Mouse (Mus musculus) intestine, postnatal 0 days (tissue): ENCODE data around the gene Samd3. TPM values are rescaled to one million over a fixed set of nuclear protein-coding genes. Genes with fewer than 3 reads are reported as not detected.

Experiments used
- ATAC-seq: fragments of 200-750 bp; cut with Nextera tagmentation; 2 replicates; pipeline ENCODE4 v1.8.0; 2017; ENCODE audit warnings: mild to moderate bottlenecking, moderate TSS enrichment, moderate library complexity
- H3K27ac ChIP-seq: fragments of 300-500 bp; sonication (generic); 2 replicates; pipeline ENCODE4 v1.5.1; 2014; ENCODE audit warnings: mild to moderate bottlenecking, low read depth, low read length, moderate library complexity
- H3K27me3 ChIP-seq: fragments of 300-500 bp; sonication (generic); replicated peaks from 2 replicates; pipeline ENCODE4 v1.6.1; 2014; ENCODE audit warnings: low read length, mixed read lengths; ENCODE audit not compliant: control insufficient read depth, insufficient read depth
- H3K36me3 ChIP-seq: fragments of 300-500 bp; sonication (generic); 2 replicates; pipeline ENCODE4 v1.6.1; 2014; ENCODE audit warnings: mild to moderate bottlenecking, moderate library complexity; ENCODE audit not compliant: control insufficient read depth, insufficient read depth
- H3K4me1 ChIP-seq: fragments of 300-500 bp; sonication (generic); replicated peaks from 2 replicates; pipeline ENCODE4 v1.6.1; 2014; ENCODE audit warnings: antibody characterized with exemption, low read length, mixed read lengths; ENCODE audit not compliant: control insufficient read depth, insufficient read depth
- H3K4me2 ChIP-seq: fragments of 300-500 bp; sonication (generic); replicated peaks from 2 replicates; pipeline ENCODE4 v1.6.1; 2014; ENCODE audit warnings: low read depth, mild to moderate bottlenecking, moderate library complexity
- H3K4me3 ChIP-seq: fragments of 300-500 bp; sonication (generic); 2 replicates; pipeline ENCODE4 v1.5.1; 2014; ENCODE audit warnings: low read depth, low read length
- H3K9ac ChIP-seq: fragments of 300-500 bp; sonication (generic); 2 replicates; pipeline ENCODE4 v1.6.1; 2014; ENCODE audit warnings: mild to moderate bottlenecking, low read depth, low read length
- H3K9me3 ChIP-seq: fragments of 300-500 bp; sonication (generic); 2 replicates; pipeline ENCODE4 v1.6.1; 2016; ENCODE audit warnings: mixed run types; ENCODE audit not compliant: control insufficient read depth
- CTCF ChIP-seq: sonication (generic); IDR thresholded peaks from 2 replicates; pipeline ENCODE4 v1.5.1; 2016; ENCODE audit warnings: low read depth, mild to moderate bottlenecking, control low read depth, antibody characterized with exemption, moderate library complexity
- WGBS: fragments of 180-500 bp; shearing (Covaris S2); extraction: QIAGEN DNeasy Blood & Tissue Kit; methylation state at CpG from one replicate; pipeline ENCODE4 v1.1.7; 2014; 5-methylcytosine and 5-hydroxymethylcytosine counted together
- polyA plus RNA-seq: library from polyadenylated mRNA; unstranded; fragments of >200 nt; fragmentation: Nextera tagmentation; extraction: Ambion mirVana; gene quantifications from 2 replicates; pipeline ENCODE4 v1.2.1, GENCODE M21; 2015

The Samd3 gene
- polyA plus RNA-seq, 1 experiment from 2014 or later: not detected

DNA sequence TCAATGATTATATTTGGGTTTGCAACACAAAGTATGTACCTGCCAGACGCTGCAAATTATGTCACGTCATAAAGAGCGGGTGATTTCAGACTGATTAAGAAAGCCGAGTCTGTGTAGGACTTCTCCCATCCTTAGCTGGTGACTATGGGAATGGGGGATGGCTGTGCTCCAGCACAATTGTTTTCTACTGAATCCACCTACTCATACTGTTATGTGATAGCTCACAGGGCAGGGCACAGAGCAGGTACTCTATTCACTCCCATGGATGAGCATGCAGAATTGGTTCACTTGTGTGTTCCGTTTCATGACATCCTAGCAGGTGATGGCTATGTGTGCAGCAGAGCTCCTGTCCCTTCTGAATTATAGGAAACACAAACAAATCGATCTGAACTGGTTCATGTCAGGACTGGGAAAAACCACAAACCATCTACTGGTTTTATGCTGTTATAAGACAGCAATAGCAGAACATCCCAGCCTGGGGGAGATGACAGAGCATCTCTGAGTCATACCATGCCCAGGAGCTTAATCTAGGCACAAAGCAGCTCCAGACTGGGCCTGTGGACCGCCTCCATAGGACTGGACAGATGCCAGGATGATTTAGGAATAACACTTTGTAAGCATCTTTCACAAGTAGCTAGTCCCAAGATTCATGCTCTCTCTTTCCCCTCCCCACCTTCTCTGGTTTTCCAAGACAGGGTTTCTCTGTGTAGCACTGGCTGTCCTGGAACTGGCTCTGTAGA is 20.1 kb downstream of the Samd3 start:
- Histone ChIP-seq H3K27me3 (no peaks in the 10 kb centered on the region), H3K36me3 (no peaks in the 10 kb centered on the region), H3K9ac (no peak overlapping the region), H3K27ac (no peak overlapping the region), H3K4me2 (no peak overlapping the region), H3K9me3 (no peaks in the 10 kb centered on the region), H3K4me1 (no peaks in the 10 kb centered on the region), H3K4me3 (no peak overlapping the region)
- no peak for TF ChIP-seq CTCF
- 77% methylated on average over 7 of the region's 7 CpGs for WGBS
- ATAC-seq: no peak

- 62% methylated on average over 4 of the region's 4 CpGs for WGBS
- no peak overlapping the region for H3K9ac ChIP-seq
- no peaks in the 10 kb centered on the region for H3K36me3 ChIP-seq
- no peaks in the 10 kb centered on the region for H3K9me3 ChIP-seq
- no peak overlapping the region for H3K27ac ChIP-seq
- no peak overlapping the region for H3K4me2 ChIP-seq
- no peak for TF ChIP-seq CTCF
- H3K27me3 ChIP-seq: no peaks in the 10 kb centered on the region
- ATAC-seq: no peak
- no peak overlapping the region for H3K4me3 ChIP-seq
- no peaks in the 10 kb centered on the region for H3K4me1 ChIP-seq
Measured at GRCm38 (mm10) chr10:26259908-26260307, 30.4 kb downstream of the Samd3 start.

DNA sequence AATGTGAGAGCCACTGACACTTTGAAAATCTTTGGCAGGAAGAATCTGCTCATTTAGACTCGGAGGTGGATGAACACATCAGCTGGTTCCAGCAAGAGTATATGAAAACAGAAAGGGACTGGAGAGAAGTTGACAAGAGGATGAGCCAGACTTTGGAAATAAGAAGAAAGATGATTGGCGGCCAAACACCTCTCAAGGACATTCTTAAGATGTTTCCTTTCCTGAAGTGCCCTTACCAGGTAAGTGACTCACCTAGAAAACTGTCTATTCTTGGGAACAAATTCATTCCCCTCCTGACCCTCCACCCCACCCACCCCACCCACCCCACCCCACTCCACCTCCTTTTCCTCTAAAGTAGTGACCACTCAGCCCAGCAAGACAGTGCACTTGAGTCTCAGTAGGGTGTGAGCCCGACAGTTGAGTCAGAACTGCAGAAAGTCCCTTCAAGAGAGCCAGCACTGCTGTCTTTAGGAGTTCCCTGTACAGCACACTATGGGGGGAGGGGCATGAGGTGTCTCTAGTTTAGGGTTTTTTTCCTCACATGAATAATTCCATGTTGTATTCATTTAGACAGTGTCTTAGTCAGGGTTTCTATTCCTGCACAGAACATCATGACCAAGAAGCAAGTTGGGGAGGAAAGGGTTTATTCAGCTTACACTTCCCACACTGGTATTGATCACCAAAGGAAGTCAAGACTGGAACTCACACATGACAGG is 34.4 kb downstream of the Samd3 start:
- H3K4me3 ChIP-seq: no peak overlapping the region
- WGBS: 79% methylated on average over 3 of the region's 3 CpGs
- no peaks in the 10 kb centered on the region for H3K36me3 ChIP-seq
- no peaks in the 10 kb centered on the region for H3K4me1 ChIP-seq
- TF ChIP-seq CTCF: no peak
- no peak overlapping the region for H3K4me2 ChIP-seq
- no peaks in the 10 kb centered on the region for H3K27me3 ChIP-seq
- H3K27ac ChIP-seq: no peak overlapping the region
- no peak overlapping the region for H3K9ac ChIP-seq
- H3K9me3 ChIP-seq: no peaks in the 10 kb centered on the region
- no peak for ATAC-seq

DNA sequence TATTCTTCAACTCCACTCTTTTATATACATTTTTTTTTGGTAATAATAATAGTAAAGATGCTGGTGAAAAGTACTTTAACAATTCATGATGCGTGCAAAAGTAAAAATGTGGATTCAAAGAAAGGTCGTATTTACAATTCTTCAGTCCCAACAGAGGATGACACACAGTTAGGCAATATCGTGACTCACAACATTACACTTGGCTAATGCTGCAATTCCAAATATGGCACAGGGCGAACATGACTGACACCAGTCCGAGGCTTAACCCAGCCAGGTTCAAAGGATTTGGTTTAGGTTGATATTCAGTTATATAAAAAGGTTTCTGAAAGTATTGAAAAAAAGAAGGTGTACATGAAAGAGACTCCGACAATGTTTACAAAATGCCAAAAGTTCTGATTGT is 45.9 kb downstream of the Samd3 start:
- H3K36me3 ChIP-seq: peaks cover 32% of the 10 kb centered on the region
- ATAC-seq: no peak
- no peak overlapping the region for H3K9ac ChIP-seq
- no peaks in the 10 kb centered on the region for H3K9me3 ChIP-seq
- no peak overlapping the region for H3K4me3 ChIP-seq
- H3K27me3 ChIP-seq: no peaks in the 10 kb centered on the region
- no peak overlapping the region for H3K4me2 ChIP-seq
- WGBS: 93% methylated on average over 6 of the region's 6 CpGs
- no peak overlapping the region for H3K27ac ChIP-seq
- no peak for TF ChIP-seq CTCF
- H3K4me1 ChIP-seq: no peaks in the 10 kb centered on the region

DNA sequence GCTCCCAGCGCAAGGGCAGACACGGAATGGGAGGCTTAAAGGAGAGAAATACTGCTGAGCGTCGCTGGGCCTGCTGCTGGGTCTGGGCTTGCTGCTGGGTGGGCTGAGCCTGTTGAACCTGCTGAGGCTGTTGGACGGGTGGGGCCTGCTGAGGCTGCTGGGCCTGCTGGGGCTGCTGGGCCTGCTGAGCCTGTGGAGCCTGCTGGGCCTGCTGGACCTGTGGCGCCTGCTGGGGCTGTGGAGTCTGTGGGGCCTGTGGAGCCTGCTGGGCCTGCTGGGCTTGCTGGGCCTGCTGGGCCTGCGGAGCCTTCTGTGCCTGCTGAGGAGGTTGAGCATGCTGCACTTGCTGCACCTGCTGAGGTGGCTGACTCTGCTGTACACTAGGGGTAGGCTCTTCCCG is 50.5 kb downstream of the Samd3 start:
- Histone ChIP-seq H3K4me2 (no peak overlapping the region), H3K27ac (no peak overlapping the region), H3K4me3 (no peak overlapping the region), H3K27me3 (no peaks in the 10 kb centered on the region), H3K9ac (no peak overlapping the region), H3K9me3 (no peaks in the 10 kb centered on the region), H3K4me1 (no peaks in the 10 kb centered on the region), H3K36me3 (peaks cover 34% of the 10 kb centered on the region)
- 69% methylated on average over 8 of the region's 8 CpGs for WGBS
- no peak for TF ChIP-seq CTCF
- no peak for ATAC-seq

GRCm38 (mm10) chr10:26287136-26287535 is 57.6 kb downstream of the Samd3 start:
- no peak overlapping the region for H3K9ac ChIP-seq
- no peaks in the 10 kb centered on the region for H3K27me3 ChIP-seq
- no peak overlapping the region for H3K4me3 ChIP-seq
- H3K27ac ChIP-seq: no peak overlapping the region
- no peak for TF ChIP-seq CTCF
- no peaks in the 10 kb centered on the region for H3K9me3 ChIP-seq
- WGBS: 78% methylated on average over 7 of the region's 7 CpGs
- H3K4me2 ChIP-seq: no peak overlapping the region
- H3K4me1 ChIP-seq: no peaks in the 10 kb centered on the region
- ATAC-seq: no peak
- H3K36me3 ChIP-seq: peaks cover 22% of the 10 kb centered on the region
